Mouse (Mus musculus) Patski (cell line): Measurements from ENCODE around the gene Impdh1. TPM values are rescaled to one million over a fixed set of nuclear protein-coding genes. Genes with fewer than 3 reads are reported as not detected.

Experiments used
- ATAC-seq: fragments of 100-300 bp; one replicate; pipeline ENCODE4 v1.8.0; 2021
- CTCF ChIA-PET: fragments of 350-600 bp; sonication (Branson Sonifier 250); formaldehyde crosslinking; loops from one replicate; lab custom pipeline; 2022; ENCODE audit warnings: inconsistent platforms; lab: Charles Lee
- POLR2A ChIA-PET: fragments of 350-600 bp; sonication (Branson Sonifier 250); formaldehyde crosslinking; loops from one replicate; lab custom pipeline; 2022; ENCODE audit warnings: antibody characterized with exemption, inconsistent platforms; lab: Charles Lee
- DNase-seq: peaks from one replicate; pipeline ENCODE4 v3.0.0-alpha.2; 2011; ENCODE audit warnings: low read depth, low spot score
- H3K27me3 ChIP-seq: fragments of 371-371 bp; one replicate; pipeline ENCODE4 v1.5.1; 2021
- CTCF ChIP-seq: fragments of 100-300 bp; IDR thresholded peaks from one replicate; pipeline ENCODE4 v1.5.1; 2021
- in situ Hi-C: fragments of 300-500 bp; cut with MboI; formaldehyde crosslinking; loops from 3 replicates; pipeline ENCODE4 v1.11.1; 2018; ENCODE audit warnings: low pct_unique_long_range_greater_than_20kb, mixed read lengths
- polyA plus RNA-seq: library from polyadenylated mRNA; unstranded; gene quantifications from one replicate; pipeline ENCODE4 v1.2.3, GENCODE M21; 2021

Gene Impdh1
- polyA plus RNA-seq, 1 experiment from 2014 or later, result 28.2 TPM

GRCm38 (mm10) chr6:29195146-29195545 is 21.0 kb downstream of the Impdh1 start:
- in situ Hi-C loops, result no loop called here
- H3K27me3 ChIP-seq, result no peaks in the 10 kb centered on the region
- ATAC-seq (no peak), DNase-seq (no peak)
- POLR2A ChIA-PET, result interaction anchor here (0.8 kb wide), 1 partner anchor 691 kb away, joined by 3 read pairs; no protein-coding TSS in a partner anchor
- CTCF ChIA-PET, result interaction anchor here (1.0 to 4.2 kb wide), 3 partner anchors 20 to 27 kb away, joined by 3 to 25 read pairs (median 5); no protein-coding TSS in a partner anchor
- TF ChIP-seq CTCF, result no peak

GRCm38 (mm10) chr6:29193961-29194750 is 22.0 kb downstream of the Impdh1 start:
- H3K27me3 ChIP-seq, result no peaks in the 10 kb centered on the region
- CTCF ChIA-PET, result interaction anchor here (1.6 to 4.2 kb wide), 2 partner anchors 23 to 26 kb away, joined by 5 to 25 read pairs; no protein-coding TSS in a partner anchor
- no peak for ATAC-seq
- no peak for TF ChIP-seq CTCF
- POLR2A ChIA-PET, result no interaction called here
- in situ Hi-C loops, result no loop called here
- DNase-seq, result no peak

GRCm38 (mm10) chr6:29187936-29188335 is 28.2 kb downstream of the Impdh1 start:
- DNase-seq (no peak), ATAC-seq (no peak)
- ChIA-PET CTCF (no interaction called here), POLR2A (interaction anchor here (0.6 kb wide), 1 partner anchor 60 kb away, joined by 10 read pairs; no protein-coding TSS in a partner anchor)
- no peak for TF ChIP-seq CTCF
- in situ Hi-C loops, result no loop called here
- peaks cover 10% of the 10 kb centered on the region for H3K27me3 ChIP-seq

- no peak for TF ChIP-seq CTCF
Measured at GRCm38 (mm10) chr6:29179843-29180242, 36.3 kb downstream of the Impdh1 start.

GRCm38 (mm10) chr6:29178888-29179658 is 37.1 kb downstream of the Impdh1 start, which contains the start of gene Prrt4:
Gene Prrt4 (minus strand): TSS chr6:29179584.
- peak; percentile 19 for ATAC-seq
- POLR2A ChIA-PET, result interaction anchor here (1.1 kb wide), 1 partner anchor 27 kb away, joined by 3 read pairs; no protein-coding TSS in a partner anchor
- H3K27me3 ChIP-seq, result peaks cover 4% of the 10 kb centered on the region
- in situ Hi-C loops, result no loop called here
- no peak for TF ChIP-seq CTCF
- CTCF ChIA-PET, result no interaction called here
- DNase-seq, result no peak

More at GRCm38 (mm10) chr6:29179843-29180242, 36.3 kb downstream of the Impdh1 start:
- no peak for DNase-seq
- no peak for ATAC-seq
- H3K27me3 ChIP-seq, result peaks cover 4% of the 10 kb centered on the region
- in situ Hi-C loops, result no loop called here
- ChIA-PET POLR2A (interaction anchor here (1.1 kb wide), 1 partner anchor 28 kb away, joined by 3 read pairs; no protein-coding TSS in a partner anchor), CTCF (no interaction called here)

GRCm38 (mm10) chr6:29177901-29178879 is 38.0 kb downstream of the Impdh1 start:
- CTCF ChIA-PET, result no interaction called here
- in situ Hi-C loops, result no loop called here
- DNase-seq (no peak), ATAC-seq (no peak)
- no peaks in the 10 kb centered on the region for H3K27me3 ChIP-seq
- no peak for TF ChIP-seq CTCF
- POLR2A ChIA-PET, result no interaction called here

- in situ Hi-C loops, result no loop called here
- POLR2A ChIA-PET, result no interaction called here
- CTCF ChIA-PET, result interaction anchor here (1.1 to 1.4 kb wide), 2 partner anchors 11 to 20 kb away, joined by 3 read pairs; partner anchors contain the start of gene Rbm28
- H3K27me3 ChIP-seq, result peaks cover 5% of the 10 kb centered on the region
- TF ChIP-seq CTCF, result no peak
- ATAC-seq, result no peak
- DNase-seq, result no peak
Measured at GRCm38 (mm10) chr6:29175113-29175512, 41.1 kb downstream of the Impdh1 start.

GRCm38 (mm10) chr6:29174368-29174767 is 41.8 kb downstream of the Impdh1 start:
- ATAC-seq, result no peak
- peaks cover 5% of the 10 kb centered on the region for H3K27me3 ChIP-seq
- in situ Hi-C loops, result no loop called here
- DNase-seq, result no peak
- ChIA-PET CTCF (interaction anchor here (1.1 to 1.4 kb wide), 2 partner anchors 10 to 21 kb away, joined by 3 read pairs; partner anchors contain the start of gene Rbm28), POLR2A (no interaction called here)
- TF ChIP-seq CTCF, result no peak

- ATAC-seq (peak; percentile 88), DNase-seq (peak; percentile 33)
- peaks cover 5% of the 10 kb centered on the region for H3K27me3 ChIP-seq
- POLR2A ChIA-PET, result no interaction called here
- in situ Hi-C loops, result no loop called here
- CTCF ChIA-PET, result interaction anchor here (1.0 to 1.7 kb wide), 8 partner anchors 11 to 58 kb away, joined by 3 to 12 read pairs (median 6); no protein-coding TSS in a partner anchor
- no peak for TF ChIP-seq CTCF
Measured at GRCm38 (mm10) chr6:29170952-29171388, 45.2 kb downstream of the Impdh1 start.
